Mouse (Mus musculus) kidney, embryonic 15.5 days (tissue): ENCODE results near the gene Lsamp. TPM values are rescaled to one million over a fixed set of nuclear protein-coding genes. Genes with fewer than 3 reads are reported as not detected.

Source experiments
- ATAC-seq: fragments of 200-750 bp; cut with Nextera tagmentation; replicated peaks from 2 replicates; pipeline ENCODE4 v1.8.0; 2017; ENCODE audit warnings: moderate TSS enrichment; ENCODE audit not compliant: low FRiP score
- H3K27ac ChIP-seq: fragments of 300-500 bp; sonication (generic); 2 replicates; pipeline ENCODE4 v1.5.1; 2015; ENCODE audit warnings: mild to moderate bottlenecking, inconsistent platforms
- H3K27me3 ChIP-seq: fragments of 300-500 bp; sonication (generic); 2 replicates; pipeline ENCODE4 v1.6.1; 2015; ENCODE audit warnings: inconsistent platforms
- H3K36me3 ChIP-seq: fragments of 300-500 bp; sonication (generic); 2 replicates; pipeline ENCODE4 v1.6.1; 2015; ENCODE audit warnings: inconsistent platforms
- H3K4me1 ChIP-seq: fragments of 300-500 bp; sonication (generic); 2 replicates; pipeline ENCODE4 v1.6.1; 2015; ENCODE audit warnings: inconsistent platforms
- H3K4me2 ChIP-seq: fragments of 300-500 bp; sonication (generic); 2 replicates; pipeline ENCODE4 v1.6.1; 2015; ENCODE audit warnings: moderate library complexity, mild to moderate bottlenecking, inconsistent platforms
- H3K4me3 ChIP-seq: fragments of 300-500 bp; sonication (generic); replicated peaks from 2 replicates; pipeline ENCODE4 v1.5.1; 2015; ENCODE audit warnings: mild to moderate bottlenecking, inconsistent platforms
- H3K9ac ChIP-seq: fragments of 300-500 bp; sonication (generic); 2 replicates; pipeline ENCODE4 v1.6.1; 2015; ENCODE audit warnings: mild to moderate bottlenecking, inconsistent platforms
- H3K9me3 ChIP-seq: fragments of 300-500 bp; sonication (generic); replicated peaks from 2 replicates; pipeline ENCODE4 v1.6.1; 2016; ENCODE audit warnings: inconsistent platforms
- WGBS: fragments of 180-500 bp; shearing (Covaris S2); methylation state at CpG from one replicate; pipeline ENCODE4 v1.1.7; 2015; ENCODE audit warnings: mixed read lengths; 5-methylcytosine and 5-hydroxymethylcytosine counted together
- polyA plus RNA-seq: library from polyadenylated mRNA; unstranded; fragments of >200 nt; fragmentation: Nextera tagmentation; extraction: Ambion mirVana; gene quantifications from 2 replicates; pipeline ENCODE4 v1.2.1, GENCODE M21; 2015

The Lsamp gene
- polyA plus RNA-seq, 1 experiment from 2014 or later: 4.9 TPM

DNA sequence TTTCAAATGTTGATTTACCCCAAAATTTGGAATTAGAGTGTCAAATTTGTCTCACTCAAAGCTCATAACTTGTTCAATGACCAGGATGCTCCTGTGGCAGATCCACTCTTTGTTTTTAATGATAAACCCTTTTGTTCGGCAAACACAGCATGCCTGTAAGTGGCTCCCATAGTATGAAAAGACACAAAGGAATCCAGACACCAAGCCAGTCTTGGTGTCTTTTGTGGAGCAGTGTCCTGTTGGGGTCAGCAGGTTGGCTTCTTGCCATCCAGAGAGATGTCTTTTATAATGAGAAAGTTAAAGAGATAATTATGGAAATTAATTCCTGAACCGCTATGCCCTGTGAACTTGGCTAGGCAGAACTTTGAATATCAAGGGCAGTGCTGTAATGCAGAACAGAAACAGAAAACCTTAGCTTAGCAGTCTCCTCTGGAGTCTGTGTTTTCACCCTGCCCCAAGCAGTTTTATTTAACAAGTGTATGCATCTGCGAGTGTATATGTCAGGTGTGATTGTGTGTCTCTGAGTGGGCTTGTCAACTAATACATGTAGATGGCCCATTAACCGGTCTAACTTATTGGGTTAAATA is 310.2 kb downstream of the Lsamp start:
- H3K27me3 ChIP-seq: no peaks in the 10 kb centered on the region
- H3K4me2 ChIP-seq: no peak overlapping the region
- H3K9me3 ChIP-seq: no peaks in the 10 kb centered on the region
- H3K27ac ChIP-seq: no peak overlapping the region
- no peak overlapping the region for H3K4me3 ChIP-seq
- H3K36me3 ChIP-seq: no peaks in the 10 kb centered on the region
- no peak for ATAC-seq
- 78% methylated on average over 4 of the region's 4 CpGs for WGBS
- no peak overlapping the region for H3K9ac ChIP-seq
- H3K4me1 ChIP-seq: no peaks in the 10 kb centered on the region

DNA sequence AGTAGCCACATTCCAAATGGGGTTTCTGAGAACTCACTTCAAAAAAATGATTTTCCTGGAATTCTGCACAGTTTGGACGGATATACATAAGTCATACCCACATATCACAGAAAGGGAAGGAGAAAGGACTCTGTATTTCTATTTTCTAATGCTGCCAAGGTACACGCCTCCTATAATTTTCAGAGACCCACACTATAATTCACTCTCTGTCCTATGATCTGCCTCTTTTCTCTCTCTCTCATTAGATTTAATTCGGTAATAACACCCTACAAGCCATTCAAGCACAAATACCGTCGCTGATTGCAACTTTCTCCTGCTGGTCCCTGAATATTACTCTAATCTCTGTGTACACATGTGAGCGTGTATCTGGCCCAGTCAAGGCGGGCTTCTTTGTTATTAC is 311.1 kb downstream of the Lsamp start:
- Histone ChIP-seq H3K9me3 (no peaks in the 10 kb centered on the region), H3K27ac (no peak overlapping the region), H3K4me2 (no peak overlapping the region), H3K36me3 (no peaks in the 10 kb centered on the region), H3K4me3 (no peak overlapping the region), H3K9ac (no peak overlapping the region), H3K27me3 (no peaks in the 10 kb centered on the region), H3K4me1 (no peaks in the 10 kb centered on the region)
- WGBS: 89% methylated on average over 7 of the region's 7 CpGs
- ATAC-seq: no peak

DNA sequence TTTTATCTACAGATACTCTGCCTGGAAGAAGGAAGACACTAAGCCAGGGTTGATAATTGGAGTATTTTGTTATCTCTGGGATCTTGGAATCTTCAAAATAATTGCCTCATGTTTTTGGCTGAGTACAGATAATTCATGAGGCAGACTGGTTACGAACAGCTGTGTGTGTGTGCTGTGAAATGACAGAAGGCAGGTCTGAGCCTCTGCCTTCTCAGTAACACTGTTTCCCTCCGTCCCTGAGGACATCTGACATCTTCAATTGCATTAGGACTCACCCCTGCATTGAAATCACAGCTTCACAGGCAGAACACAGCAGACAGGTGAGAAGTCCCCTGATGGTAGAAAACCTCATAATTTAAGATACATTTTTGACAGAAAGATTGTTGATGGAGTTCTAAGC is 323.5 kb downstream of the Lsamp start:
- no peak overlapping the region for H3K9ac ChIP-seq
- 60% methylated on average over 2 of the region's 2 CpGs for WGBS
- H3K4me3 ChIP-seq: no peak overlapping the region
- no peaks in the 10 kb centered on the region for H3K36me3 ChIP-seq
- no peak overlapping the region for H3K4me2 ChIP-seq
- H3K27me3 ChIP-seq: no peaks in the 10 kb centered on the region
- H3K9me3 ChIP-seq: no peaks in the 10 kb centered on the region
- no peak overlapping the region for H3K27ac ChIP-seq
- H3K4me1 ChIP-seq: no peaks in the 10 kb centered on the region
- ATAC-seq: no peak

DNA sequence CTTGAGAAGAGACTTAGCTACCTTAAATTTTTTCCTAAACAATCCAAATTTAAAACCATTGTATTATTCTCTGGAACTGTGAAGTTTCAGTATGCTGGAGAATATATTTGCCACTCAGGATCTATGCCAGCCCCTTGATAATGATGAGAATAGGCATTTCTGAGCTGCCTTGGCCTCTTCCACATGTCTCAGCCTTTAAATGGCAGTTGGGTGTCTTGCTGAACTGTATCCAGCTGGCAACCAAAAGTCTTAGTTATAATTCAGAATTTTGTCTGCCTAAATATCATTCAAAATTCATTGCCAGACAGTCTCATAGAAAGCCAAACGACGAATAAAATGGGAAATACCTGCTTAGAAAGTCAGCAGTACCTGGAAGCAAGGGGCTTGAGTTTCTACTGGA is 332.0 kb downstream of the Lsamp start:
- H3K4me1 ChIP-seq: no peaks in the 10 kb centered on the region
- no peak overlapping the region for H3K9ac ChIP-seq
- H3K9me3 ChIP-seq: no peaks in the 10 kb centered on the region
- 80% methylated on average over 2 of the region's 2 CpGs for WGBS
- no peak overlapping the region for H3K4me2 ChIP-seq
- no peak overlapping the region for H3K27ac ChIP-seq
- no peaks in the 10 kb centered on the region for H3K27me3 ChIP-seq
- no peak overlapping the region for H3K4me3 ChIP-seq
- ATAC-seq: no peak
- H3K36me3 ChIP-seq: no peaks in the 10 kb centered on the region

DNA sequence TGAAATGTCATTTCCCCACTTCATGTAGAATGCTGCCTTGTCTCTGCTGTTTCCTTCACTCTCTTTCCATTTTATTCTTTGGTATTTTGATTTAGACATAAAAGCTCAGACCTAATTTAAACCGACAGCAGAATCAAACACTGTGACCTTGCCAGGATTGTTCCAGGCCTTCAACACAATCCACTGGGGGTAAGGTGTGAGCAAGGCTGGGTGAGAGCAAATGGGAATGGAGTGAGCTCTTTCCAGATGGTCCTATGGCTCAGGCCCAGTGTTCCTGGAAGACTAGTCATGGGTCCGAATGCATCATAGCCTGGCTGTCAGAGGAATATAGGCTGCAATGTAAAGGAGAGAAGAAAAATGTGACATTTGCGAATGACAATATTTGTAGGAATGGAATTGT is 340.6 kb downstream of the Lsamp start:
- no peak overlapping the region for H3K4me2 ChIP-seq
- no peak overlapping the region for H3K4me3 ChIP-seq
- no peaks in the 10 kb centered on the region for H3K4me1 ChIP-seq
- no peak overlapping the region for H3K27ac ChIP-seq
- WGBS: 91% methylated on average over 3 of the region's 3 CpGs
- no peaks in the 10 kb centered on the region for H3K9me3 ChIP-seq
- no peak overlapping the region for H3K9ac ChIP-seq
- H3K36me3 ChIP-seq: no peaks in the 10 kb centered on the region
- no peaks in the 10 kb centered on the region for H3K27me3 ChIP-seq
- ATAC-seq: no peak

DNA sequence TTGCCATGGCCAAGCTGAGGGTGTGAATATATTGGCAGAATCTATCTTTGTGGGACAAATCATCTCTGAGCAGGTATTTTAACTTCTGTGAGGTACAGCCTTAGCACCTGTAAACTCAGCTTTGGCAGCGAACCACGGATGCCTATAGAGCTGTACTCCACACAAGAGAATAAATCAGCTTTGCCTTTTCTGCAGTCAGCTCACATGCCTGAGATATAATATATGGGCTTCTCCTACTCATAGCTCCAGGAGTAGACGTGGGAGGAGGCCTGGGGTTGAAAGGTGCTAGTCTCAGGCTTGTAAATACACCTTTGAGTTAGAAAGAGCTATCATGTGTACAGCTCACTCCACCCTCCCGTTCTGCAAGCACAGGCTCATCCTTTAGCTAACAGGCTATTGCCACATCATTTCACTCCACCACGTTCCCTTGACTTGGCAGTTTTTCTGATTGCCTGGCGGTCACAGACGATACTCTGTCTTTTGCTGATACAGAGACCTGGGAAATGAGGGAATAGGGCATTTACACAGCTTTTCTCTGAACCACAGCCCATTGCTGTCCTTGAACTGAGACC is 344.2 kb downstream of the Lsamp start:
- no peak overlapping the region for H3K27ac ChIP-seq
- no peaks in the 10 kb centered on the region for H3K4me1 ChIP-seq
- no peaks in the 10 kb centered on the region for H3K27me3 ChIP-seq
- H3K9me3 ChIP-seq: no peaks in the 10 kb centered on the region
- H3K9ac ChIP-seq: no peak overlapping the region
- ATAC-seq: peak; percentile 73; the same call in 1 of the 2 replicates
- 29% methylated on average over 7 of the region's 7 CpGs for WGBS
- no peaks in the 10 kb centered on the region for H3K36me3 ChIP-seq
- no peak overlapping the region for H3K4me2 ChIP-seq
- no peak overlapping the region for H3K4me3 ChIP-seq

DNA sequence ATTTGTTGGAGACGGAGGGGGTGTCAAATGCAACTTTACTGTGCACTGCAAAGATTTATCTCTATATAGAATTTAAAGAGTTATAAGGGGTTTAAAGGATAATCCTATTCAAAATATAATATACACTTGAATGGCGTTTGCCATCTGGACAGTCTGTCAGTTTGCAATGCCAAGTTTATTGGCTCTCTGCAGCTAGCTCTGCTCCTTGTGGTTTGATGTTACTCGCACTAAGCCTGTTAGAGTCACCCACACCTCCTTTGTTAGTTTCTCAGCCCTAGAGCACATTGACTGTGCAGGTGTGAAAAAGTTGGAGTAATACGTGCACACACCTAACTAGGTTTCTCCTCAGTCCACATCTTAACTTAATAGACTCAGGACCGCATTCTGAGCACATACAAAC is 385.5 kb downstream of the Lsamp start:
- no peak overlapping the region for H3K4me2 ChIP-seq
- no peaks in the 10 kb centered on the region for H3K9me3 ChIP-seq
- no peak overlapping the region for H3K27ac ChIP-seq
- WGBS: 87% methylated on average over 5 of the region's 5 CpGs
- no peaks in the 10 kb centered on the region for H3K27me3 ChIP-seq
- H3K9ac ChIP-seq: no peak overlapping the region
- no peak overlapping the region for H3K4me3 ChIP-seq
- ATAC-seq: no peak
- H3K36me3 ChIP-seq: no peaks in the 10 kb centered on the region
- no peaks in the 10 kb centered on the region for H3K4me1 ChIP-seq

DNA sequence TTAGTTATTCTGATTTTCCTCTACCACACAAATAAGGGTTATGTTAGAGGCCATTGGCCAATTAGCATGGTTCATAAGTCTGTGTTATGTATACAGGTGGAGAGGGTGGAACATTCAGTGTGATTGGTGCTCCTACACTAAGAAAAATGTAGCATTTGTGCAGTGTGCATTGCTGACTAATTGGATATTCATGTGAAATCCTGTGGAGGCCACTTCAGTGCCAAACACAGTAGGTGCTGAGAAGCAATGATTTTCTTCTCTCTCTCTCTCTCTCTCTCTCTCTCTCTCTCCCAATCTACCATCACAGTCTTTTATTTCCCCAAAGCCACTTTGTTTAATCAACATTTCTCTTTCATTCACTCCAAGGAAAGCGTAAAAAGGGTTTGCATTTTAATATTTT is 387.1 kb downstream of the Lsamp start:
- 95% methylated on average over 1 of the region's 1 CpGs for WGBS
- Histone ChIP-seq H3K4me2 (no peak overlapping the region), H3K9ac (no peak overlapping the region), H3K4me3 (no peak overlapping the region), H3K36me3 (no peaks in the 10 kb centered on the region), H3K4me1 (no peaks in the 10 kb centered on the region), H3K9me3 (no peaks in the 10 kb centered on the region), H3K27ac (no peak overlapping the region), H3K27me3 (no peaks in the 10 kb centered on the region)
- no peak for ATAC-seq

DNA sequence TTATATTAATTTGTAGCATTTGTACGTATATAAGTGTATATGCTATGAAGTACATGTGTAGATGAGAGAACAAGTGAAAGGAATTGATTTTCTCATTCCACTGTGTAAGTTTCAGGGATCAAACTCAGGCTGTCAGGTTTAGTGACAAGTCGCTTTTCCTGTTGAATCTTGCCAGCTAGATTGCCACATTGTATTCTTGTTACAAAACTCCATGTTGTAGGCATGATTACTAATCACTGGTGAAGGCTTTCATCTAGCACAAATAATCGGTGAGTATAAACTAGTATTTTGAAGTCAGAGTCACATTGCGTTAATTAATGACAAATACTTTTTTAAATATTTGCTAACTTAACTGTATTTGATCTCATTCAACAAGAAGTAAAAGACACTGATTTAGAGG is 391.2 kb downstream of the Lsamp start:
- no peak overlapping the region for H3K4me2 ChIP-seq
- no peak for ATAC-seq
- H3K27me3 ChIP-seq: no peaks in the 10 kb centered on the region
- no peaks in the 10 kb centered on the region for H3K36me3 ChIP-seq
- no peaks in the 10 kb centered on the region for H3K4me1 ChIP-seq
- H3K9me3 ChIP-seq: no peaks in the 10 kb centered on the region
- no peak overlapping the region for H3K4me3 ChIP-seq
- no peak overlapping the region for H3K27ac ChIP-seq
- H3K9ac ChIP-seq: no peak overlapping the region
- WGBS: 91% methylated on average over 4 of the region's 4 CpGs

DNA sequence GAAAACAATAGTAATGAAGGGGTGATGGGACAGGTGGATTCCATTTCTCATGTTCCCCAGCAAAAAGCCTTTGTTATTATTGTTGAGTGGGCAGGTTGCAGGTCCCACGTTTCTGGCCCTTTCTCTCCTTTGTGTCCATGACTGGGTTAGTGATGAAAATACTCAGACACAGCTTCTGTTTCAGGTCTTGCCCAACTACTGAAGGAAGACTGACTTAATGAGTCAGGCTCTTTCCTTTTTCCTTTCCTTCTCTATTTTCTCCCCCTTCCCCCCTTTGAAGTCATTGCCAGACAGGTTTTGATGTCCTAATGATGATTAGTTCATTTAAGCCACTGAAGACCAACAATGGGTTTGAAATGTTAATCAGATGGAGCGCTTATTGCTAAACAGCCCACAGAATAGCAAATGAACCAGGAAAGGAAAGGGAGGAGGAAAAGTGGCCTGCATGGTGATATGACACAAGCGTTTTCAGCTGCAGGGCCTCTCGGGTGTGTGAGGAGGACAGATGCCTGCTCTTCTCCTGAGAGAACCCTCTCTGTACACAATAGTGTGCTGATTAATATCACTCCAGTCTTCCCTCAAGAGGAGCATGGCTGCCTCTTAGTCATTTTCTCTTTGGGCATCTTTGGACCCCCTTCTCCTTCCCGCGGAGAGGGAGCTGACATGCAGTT is 393.1 kb downstream of the Lsamp start:
- Histone ChIP-seq H3K27me3 (no peaks in the 10 kb centered on the region), H3K9me3 (no peaks in the 10 kb centered on the region), H3K4me1 (no peaks in the 10 kb centered on the region), H3K9ac (no peak overlapping the region), H3K27ac (no peak overlapping the region), H3K4me3 (no peak overlapping the region), H3K36me3 (no peaks in the 10 kb centered on the region), H3K4me2 (no peak overlapping the region)
- WGBS: 52% methylated on average over 6 of the region's 6 CpGs
- ATAC-seq: no peak

DNA sequence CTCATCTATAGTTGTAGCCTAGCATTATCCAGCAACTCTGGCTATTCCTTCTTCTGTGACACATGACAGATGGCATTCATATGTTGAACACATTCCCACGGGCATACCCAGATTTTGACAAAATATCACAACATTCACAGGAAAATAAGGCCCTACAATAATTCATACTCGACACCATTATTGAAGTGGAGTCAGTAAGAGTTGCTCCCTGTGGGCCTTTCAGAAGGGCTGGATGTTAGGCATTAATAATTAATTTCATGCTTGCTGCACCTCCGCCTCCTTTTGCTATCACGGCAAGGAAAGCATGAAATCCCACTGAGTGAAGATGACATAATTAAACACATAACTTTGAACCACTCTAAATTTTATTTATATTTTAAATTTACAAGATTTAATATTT is 407.9 kb downstream of the Lsamp start:
- ATAC-seq: no peak
- no peaks in the 10 kb centered on the region for H3K4me1 ChIP-seq
- H3K36me3 ChIP-seq: no peaks in the 10 kb centered on the region
- H3K27ac ChIP-seq: no peak overlapping the region
- no peak overlapping the region for H3K4me3 ChIP-seq
- H3K27me3 ChIP-seq: no peaks in the 10 kb centered on the region
- H3K9ac ChIP-seq: no peak overlapping the region
- H3K4me2 ChIP-seq: no peak overlapping the region
- 74% methylated on average over 4 of the region's 4 CpGs for WGBS
- H3K9me3 ChIP-seq: no peaks in the 10 kb centered on the region

DNA sequence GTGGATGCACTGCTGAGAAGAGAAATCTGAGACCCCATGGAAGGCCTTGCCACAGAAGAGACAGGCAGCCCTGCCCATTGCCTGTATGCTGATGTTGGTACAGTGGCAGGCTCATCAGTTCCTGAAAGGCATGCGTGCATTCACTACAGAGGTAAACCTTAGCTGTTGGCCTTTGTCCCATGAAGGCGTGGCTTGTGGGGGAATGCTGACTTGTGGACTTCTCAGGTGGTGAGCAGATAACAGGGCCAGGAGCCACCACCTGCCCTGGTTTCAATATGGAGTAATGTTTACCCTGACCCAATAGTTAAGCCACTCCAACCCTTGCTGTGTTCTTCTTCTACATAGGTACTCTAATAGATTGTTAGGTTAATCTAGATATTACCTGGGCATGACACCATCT is 415.4 kb downstream of the Lsamp start:
- ATAC-seq: no peak
- H3K4me2 ChIP-seq: no peak overlapping the region
- H3K4me3 ChIP-seq: no peak overlapping the region
- H3K9me3 ChIP-seq: no peaks in the 10 kb centered on the region
- no peak overlapping the region for H3K27ac ChIP-seq
- H3K4me1 ChIP-seq: no peaks in the 10 kb centered on the region
- H3K27me3 ChIP-seq: no peaks in the 10 kb centered on the region
- 93% methylated on average over 2 of the region's 2 CpGs for WGBS
- H3K36me3 ChIP-seq: no peaks in the 10 kb centered on the region
- H3K9ac ChIP-seq: no peak overlapping the region

DNA sequence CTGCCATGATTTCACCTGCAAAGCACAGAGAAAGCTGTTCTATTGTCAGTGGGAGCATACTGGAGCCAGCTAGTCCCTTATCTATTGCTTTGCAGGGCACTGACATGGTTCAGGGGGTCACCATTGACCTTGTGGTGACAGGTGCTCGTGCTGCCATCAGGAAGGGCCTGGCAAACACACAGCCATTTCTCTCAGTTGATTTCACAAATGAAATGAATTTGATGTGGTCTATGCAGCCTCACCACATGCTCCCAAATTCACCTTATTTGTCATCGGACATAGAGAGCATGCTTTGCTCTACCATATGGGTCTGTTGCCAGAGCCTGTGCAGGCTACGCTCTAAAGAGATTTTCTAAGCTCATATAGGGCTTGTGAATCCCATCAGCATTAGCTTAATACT is 450.1 kb downstream of the Lsamp start:
- ATAC-seq: no peak
- Histone ChIP-seq H3K4me1 (no peaks in the 10 kb centered on the region), H3K27me3 (no peaks in the 10 kb centered on the region), H3K4me2 (no peak overlapping the region), H3K4me3 (no peak overlapping the region), H3K9me3 (no peaks in the 10 kb centered on the region), H3K27ac (no peak overlapping the region), H3K36me3 (no peaks in the 10 kb centered on the region), H3K9ac (no peak overlapping the region)
- WGBS: 82% methylated on average over 3 of the region's 3 CpGs
